Mouse (Mus musculus) gastrocnemius, adult 8-10 months (tissue): ENCODE results near the gene Usp48. TPM values are rescaled to one million over a fixed set of nuclear protein-coding genes. Genes with fewer than 3 reads are reported as not detected.

Experiments
- DNase-seq, 2 experiments: peaks; one replicate each; pipeline ENCODE4 v3.0.0; 2022; ENCODE audit warnings: low spot score in 2 of 2
- total RNA-seq, 4 experiments: library from RNA; stranded (reverse); gene quantifications; 2 replicates each; pipeline ENCODE4 v1.2.4; 2022

Usp48 gene
- total RNA-seq, 4 experiments from 2014 or later: 23.5 to 28.6 (median 24.9) TPM

DNA sequence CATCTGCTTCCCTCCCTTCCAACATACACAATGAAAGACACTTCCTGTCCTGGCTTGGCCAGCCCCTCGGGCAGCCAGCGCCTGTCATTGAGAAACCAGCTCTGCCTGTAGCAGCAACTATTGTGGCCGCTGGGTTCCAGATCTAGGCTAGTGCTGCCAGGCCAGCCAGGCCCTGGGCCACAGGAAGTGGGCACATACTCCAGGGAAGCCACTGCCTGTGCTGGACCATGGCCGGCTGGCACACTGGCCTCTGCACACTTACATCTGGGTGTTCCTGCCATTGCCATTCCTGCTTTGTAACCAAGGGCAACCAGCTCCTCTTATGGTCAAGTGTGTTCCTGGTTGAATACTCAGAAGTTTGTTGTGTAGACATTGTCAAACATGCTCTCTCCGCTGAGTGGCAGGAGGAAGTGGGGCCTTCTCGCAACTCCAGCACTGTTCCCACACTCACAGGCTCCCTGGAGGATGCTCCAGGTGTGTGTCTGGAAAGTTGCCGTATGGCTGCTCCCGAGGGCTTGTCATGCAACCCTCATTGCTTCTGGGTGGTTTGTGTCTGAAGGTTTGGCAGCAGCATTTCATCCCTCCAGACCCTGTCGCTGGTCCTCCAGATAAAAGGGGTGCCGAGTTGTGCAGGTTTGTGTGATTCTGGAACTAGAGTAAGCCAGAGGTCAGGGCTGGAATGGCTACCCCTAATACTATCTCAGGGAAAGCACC, 67.0 kb downstream of the Usp48 start:
- no peak for DNase-seq

DNA sequence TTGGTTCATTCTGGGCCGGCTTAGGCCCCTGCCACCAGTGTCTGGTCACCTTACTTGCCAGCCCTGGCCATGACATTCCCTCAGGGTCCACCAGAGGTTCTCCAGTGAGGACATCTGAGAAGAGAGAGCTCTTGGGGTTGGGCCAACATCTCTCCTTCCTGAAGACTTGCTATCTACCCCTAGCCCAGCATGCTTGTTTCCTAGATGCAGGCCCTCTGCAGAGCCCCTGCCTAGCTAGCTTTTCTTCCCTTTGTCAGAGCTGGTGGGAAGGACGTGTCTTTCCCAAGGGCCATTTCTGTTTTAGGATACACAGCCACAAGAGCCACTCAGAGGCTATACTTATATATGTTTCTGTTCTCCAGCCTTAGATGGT, 67.5 kb downstream of the Usp48 start:
- DNase-seq: no peak

DNA sequence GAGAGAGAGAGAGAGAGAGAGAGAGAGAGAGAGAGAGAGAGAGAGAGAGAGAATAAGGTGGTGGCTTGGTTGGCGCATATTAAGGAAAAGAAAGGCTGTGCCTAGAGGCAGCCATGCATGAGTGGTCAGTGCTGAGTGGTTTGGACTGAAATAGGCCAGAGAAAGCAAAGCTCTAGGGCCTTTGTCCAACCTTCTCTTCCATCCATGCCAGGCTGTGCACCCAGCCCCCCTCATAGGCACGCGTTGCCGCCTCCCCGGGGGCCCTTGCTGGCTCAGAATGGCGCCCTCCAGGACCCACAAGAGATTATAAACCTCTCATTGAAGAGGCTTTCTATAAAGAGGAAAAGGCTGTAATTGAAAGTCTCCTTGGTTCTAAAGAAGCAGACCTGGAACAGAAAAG, 68.0 kb downstream of the Usp48 start:
- DNase-seq: no peak

DNA sequence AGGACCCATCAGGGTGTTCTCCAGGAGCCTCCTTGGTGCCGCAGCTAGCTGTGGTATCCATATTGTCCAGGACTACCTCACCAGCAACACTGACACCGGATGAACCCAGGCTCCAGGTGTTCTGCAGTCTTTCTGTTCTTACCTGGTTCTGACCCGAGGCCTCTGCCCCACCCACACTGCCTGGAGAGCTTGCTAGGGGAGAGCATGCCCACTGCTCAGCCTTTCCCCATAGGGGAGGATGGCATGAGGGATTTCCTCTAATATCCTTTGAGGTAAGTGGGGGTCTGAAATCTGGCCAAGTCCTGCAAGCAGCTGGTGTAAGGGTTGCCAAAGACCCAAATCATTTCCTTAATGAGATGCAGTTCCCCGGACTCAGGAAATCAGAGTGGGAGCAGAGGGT, 69.9 kb downstream of the Usp48 start:
- DNase-seq: no peak

DNA sequence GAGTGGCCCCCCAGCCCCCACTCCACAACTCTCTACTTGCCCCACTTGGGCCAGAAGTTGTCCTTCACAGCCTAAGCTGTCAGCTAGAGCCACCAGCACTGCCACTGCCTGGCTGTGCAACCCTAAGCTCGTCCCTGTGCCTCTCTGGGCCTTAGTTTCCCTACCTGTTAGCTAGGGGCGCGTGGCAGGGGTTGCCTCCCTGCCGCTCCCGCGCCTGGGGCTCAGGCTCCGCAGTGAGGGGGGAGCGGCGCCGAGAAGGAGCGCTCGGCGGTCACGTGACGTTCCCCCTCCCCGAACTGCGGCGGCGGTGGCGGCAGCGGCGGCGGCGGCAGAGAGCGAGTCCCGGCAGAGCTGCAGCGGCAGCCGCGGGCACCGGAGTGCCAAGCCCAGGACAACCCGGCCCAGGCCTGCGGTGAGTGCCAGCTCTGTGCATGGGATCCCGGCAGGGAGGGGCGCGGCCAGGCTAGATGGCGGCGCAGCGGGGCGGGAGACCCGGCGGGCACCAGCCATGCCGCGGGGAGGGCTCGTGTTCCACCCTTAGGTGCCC, 71.0 kb downstream of the Usp48 start, which contains the start of gene Rap1gap:
Rap1gap (plus strand) TSS at position 294 of the 547 bp plus-strand sequence.
- DNase-seq: no peak

DNA sequence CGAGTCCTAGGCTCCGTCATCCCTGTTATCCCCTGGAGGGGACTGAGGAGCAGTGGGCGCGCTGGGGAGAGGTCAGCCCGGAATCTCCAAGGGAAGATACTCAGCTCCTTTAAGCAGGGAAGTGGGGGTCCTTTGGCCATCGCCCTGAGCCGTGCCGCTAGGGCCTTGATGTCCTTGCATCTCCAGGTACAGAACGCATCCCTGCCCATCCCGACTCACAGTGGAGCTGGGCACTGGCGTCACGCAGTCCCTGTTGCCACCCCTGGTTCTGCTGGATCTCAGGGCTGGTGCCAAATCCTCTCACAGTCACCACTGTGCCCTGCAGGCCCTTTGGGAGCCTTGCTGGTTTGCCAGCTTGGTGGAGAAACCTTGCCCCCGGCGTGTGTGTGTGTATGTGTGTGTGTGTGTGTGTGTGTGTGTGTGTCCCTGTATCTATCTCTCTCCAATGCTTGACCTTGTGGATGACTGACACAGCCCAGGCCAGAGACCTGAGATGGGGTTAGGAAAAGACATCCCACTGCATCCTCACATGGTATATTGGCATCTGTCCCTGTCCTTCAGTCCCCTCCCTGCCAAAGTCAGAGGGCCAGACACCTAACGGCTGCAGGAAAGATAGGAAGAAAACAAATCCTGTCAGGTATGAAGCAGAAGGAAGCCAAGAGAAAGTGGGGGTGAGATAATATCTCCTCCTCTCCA, 71.6 kb downstream of the Usp48 start:
- no peak for DNase-seq

DNA sequence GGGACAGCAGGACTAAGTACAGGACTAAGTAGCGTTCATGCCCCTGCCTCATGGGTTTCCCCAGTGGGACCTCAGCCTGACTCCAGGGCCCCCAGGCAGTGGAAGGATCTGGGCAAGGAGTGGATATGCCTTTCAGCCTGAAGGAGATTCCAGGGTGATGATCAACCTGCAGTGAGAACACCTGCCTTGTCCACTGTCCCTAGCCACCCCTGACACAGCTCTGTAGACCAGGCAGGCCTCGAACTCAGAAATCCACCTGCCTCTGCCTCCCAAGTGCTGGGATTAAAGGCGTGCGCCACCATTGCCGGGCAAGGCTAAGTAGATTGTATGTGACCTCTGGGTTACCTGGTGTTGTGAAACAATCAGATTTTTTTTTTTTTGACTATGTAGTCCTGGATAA, 72.2 kb downstream of the Usp48 start:
- no peak for DNase-seq

DNA sequence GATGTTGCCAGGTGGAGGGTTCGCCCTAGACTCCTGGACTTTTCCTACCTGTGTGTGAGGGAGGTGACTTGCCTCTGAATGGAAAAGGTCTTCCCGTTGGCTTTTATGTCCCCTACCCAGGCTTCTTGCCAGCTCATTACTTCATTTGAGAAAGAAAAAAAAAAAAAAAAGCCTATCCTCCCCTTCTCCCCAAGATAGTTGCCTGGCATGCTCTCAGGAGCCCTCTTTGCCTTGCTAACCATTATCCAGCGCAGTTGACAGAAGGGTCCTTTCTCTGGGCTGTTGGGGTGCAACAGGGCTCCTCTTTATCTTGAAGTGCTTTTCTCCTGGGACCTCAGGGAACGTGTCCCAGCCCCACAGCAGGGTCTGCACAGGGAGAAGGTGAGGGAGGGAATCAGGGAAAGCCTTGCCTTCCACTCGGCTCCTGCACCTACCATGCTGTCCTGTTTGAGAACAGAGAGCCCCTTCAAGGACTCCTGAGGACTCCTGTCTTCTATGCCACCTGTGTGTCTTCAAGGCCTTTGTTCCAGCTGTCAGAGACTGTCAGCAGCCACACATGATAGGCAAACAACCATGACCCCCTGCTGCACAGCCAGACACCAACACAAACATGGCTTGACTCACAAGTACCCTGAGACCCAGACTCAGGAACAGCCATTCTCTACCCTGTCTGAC, 72.9 kb downstream of the Usp48 start:
- no peak for DNase-seq

DNA sequence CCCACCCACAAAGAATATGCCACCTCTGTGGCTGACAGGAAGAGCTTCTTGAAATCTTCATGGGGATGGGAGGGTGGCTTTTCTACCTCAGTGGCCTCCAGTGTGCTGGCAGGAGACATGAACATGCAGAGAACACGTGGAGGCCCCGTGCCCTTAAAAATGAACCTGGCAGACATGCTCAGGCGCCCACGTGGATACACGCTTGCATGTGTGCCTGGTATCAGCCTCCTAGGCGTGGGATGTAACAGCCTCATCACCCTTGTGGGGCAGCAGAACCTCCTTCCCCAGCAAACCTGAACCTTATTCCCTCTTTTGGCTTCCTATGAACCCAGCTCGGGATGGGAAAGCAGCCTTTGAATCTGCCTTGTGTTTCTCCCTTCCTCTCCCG, 73.4 kb downstream of the Usp48 start:
- DNase-seq: no peak

GRCm38 (mm10) chr4:137667747-137668146, 74.2 kb downstream of the Usp48 start:
- no peak for DNase-seq

DNA sequence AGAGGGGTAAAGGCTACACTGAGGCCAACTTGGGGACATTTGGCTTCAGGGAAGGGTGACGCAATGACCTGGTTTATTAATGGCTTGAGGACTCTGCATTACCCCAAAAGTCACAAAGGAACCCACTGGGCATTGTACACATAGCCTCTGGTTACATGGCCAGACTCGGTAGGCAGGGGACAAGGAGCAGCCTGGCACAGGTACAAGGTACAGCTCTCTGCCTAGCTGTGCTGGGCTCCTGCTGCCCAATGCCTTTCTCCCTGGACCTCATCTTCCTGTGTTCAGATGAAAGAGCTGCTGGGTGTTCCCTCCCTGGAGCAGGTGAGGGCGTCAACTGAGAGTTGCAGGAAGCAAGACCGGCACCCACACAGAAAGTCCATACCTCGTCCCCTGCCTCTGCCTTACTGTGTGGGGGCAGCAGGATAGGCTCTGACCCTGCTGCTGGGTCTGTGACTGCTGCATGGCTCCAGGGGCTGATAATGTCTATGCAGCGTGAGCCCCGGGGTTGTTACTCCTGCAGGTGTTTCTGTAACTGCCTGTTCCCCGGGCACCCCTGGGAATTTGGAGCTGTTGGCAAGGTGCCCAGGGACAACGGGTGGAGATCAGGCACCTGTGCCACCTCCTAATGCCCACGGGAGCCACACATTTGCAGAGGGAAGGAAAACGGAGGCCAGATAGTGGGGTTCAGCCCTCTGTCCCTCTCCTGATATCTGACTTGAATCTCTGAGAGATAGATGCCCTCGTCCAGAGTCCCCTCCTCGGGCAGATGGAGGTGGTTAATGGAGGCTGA, 78.4 kb downstream of the Usp48 start:
- DNase-seq: no peak

- DNase-seq: no peak
These were observed 82.0 kb downstream of the Usp48 start for GRCm38 (mm10) chr4:137675566-137675965.

DNA sequence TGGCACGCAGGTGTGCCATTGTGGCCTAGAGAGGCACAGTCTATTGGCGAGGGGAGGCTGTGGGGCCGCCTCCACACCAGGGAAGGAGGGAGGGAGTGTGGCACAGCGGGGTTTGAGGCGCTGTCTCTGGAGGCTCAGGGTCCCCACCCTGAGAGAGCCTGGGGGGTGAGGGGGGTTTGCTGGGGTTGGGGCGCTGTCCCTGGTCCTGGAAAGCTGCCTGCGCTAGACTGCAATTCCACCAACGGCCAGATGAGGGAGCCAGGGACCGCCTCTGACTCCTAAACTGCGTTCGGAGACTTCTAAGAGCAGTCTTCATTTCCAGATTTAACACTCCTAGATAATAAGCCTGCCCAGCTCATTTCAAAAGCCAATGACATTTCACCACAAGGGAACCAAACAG, 82.5 kb downstream of the Usp48 start:
- peak; percentile 36 to 55 for DNase-seq

DNA sequence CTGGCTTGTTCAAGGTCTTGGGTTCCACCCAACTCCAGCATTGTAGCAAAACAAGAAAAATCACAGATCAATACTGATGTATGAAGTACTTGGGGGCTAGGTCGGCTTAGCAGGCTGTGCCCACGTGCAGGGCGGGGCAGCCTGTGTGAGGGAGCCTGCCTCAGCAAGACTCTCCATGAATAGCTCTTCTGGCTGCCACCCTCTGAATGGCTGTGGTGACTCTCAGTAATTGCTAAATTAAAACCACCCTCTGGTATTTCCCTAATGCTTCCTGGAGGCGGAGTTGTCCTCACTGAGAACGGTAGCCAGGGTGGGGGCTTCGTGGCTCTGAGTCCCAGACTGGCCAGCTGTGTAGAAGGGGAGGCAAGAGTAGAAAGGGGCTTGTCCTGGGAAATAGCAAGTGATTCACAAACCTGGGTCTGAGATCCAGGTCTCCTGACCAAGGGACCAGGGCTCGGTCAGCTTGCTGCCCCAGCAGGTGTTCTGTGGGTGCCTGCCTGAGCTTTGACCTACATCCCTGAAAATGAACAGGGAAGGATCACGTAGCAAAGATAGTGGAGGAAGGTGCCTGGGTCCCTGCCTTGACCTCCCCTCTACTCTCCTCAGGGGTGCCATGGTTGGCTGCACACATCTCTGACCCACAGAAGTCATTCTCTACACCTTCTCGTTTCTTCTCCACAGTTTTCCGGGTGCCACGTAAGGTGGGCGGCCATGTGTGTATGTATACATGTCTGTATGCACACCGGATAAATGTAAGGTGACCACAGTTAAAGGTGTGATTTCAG, 83.3 kb downstream of the Usp48 start:
- no peak for DNase-seq

- peak in 1 of 2 experiments; percentile 46 for DNase-seq
These were observed 84.4 kb downstream of the Usp48 start for GRCm38 (mm10) chr4:137677906-137678305.

DNA sequence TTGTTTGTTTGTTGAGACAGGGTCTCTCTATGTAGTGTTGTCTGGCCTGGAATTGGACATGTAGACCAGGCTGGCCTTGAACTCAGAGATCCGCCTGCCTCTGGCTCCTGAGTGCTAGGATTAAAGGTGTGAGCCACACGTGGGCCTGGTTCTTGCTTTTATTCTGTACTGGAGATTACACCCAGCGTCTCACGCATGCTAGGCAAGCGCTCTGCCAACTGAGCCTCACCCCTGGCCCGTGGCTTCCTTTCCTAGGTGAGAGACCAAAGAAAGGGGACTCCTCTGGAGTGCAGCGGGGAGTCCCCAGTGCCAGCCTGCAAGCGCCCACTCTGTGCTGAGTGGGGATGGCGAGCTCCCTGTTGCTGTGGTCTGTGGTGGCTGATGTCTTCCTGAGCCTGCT, 85.0 kb downstream of the Usp48 start:
- DNase-seq: no peak

GRCm38 (mm10) chr4:137679979-137680550, 86.5 kb downstream of the Usp48 start:
- DNase-seq: no peak

- DNase-seq: no peak
These were observed 87.2 kb downstream of the Usp48 start for GRCm38 (mm10) chr4:137680721-137681120.

DNA sequence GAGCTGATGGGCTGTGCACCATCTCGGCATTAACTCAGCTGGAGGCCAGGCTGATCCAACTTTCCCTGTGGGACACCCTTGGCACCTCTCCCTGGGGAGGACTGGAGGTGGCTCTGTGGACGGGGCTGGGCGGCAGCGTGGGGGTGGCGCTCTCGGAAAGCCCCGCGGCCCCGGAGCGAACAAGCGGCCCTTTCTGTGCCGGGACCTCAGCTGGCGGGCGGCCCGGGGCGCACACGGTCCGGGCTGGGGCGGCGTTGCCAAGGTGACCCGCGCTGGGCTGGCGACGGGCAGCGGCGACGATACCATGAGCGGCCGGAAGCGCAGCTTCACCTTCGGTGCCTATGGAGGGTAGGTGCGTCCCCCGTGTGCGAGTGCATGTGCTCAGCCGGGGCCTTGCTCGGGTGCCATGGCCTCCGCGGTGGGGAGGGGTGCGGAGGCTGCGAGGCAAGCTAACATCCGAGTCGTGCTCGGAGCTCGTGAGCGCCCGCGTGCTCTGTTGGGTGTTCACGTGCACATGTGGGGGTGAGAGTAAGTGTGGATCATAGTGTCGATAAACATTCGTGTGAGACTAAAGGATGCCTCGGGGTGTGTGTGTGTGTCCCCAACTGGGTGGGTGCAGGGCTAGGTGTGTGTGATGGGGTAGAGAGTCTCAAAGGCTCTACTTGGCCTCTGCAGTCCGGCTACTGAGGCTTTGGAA, 88.0 kb downstream of the Usp48 start:
- DNase-seq: no peak
